Comparison of ENCODE assay signal across 9 mouse cellular contexts in the genomic region with DNA sequence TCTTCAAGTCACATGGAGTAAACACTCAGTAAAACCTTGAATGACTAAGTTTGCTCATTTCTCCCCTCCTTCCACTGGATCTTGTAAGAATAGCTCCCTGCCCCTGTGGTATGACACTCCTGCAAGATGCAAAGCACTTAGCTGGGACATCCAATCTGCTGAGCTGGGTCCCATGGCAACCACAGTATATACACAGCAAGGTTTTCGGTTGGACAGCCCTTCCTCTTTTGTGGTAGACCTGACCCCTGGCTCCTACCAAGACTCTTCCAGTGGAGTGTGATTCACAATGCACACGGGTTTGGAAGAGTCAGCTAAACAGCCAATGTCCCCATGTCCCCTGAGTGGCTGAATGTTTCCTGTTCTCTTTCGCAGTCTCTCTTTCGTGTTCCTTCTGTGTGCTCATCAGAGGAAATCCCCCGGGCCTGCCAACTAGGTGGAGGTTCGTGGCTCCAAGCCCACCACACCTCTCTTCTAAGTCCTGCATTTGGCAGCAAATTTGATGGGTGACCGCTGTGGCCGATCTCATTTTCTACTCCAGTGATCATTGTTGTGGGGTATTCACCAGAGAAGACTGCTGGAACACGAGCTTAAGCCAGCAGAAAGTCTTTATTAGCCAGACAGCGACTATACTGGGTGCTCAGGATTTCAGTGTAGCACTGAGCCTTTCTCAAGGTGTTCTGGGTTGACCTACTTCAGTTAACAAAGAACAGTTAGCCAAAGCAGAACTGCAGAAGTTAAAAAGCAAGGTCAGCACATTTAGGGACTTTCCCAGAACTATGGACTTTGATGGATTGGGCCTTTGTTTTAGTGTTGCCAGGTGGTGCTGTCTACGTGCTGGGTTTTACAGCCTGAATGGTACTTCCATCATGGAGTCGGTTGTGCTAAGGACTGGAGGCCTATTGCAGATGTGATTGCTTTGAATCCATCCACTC. TPM values are rescaled to one million over a fixed set of nuclear protein-coding genes. Genes with fewer than 3 reads are reported as not detected.
DNase-seq lines count a peak whose midpoint lies in the region; ATAC-seq and TF ChIP-seq lines count a peak whose summit lies in the region.
"Had no signal": no experiment of that assay in that cellular context is flagged by ENCODE, and none has a peak within 500 bp of the region (broad histone marks: within the 10 kb centered on the region; RNA-seq: fewer than 3 reads in every experiment).

No protein-coding gene starts in this region.

- H3K27me3 ChIP-seq in liver, adult 2 months (ENCODE audit: control insufficient read depth, insufficient read depth, low read length) = no peaks in the 10 kb centered on the region
- peaks cover 6% of the 10 kb centered on the region; the same call in 1 of the 2 replicates for H3K27me3 ChIP-seq in liver, embryonic 12.5 days (replicated peaks)
- no peaks in the 10 kb centered on the region for H3K27me3 ChIP-seq in Patski
- H3K27me3 ChIP-seq in myocyte (ENCODE audit: control insufficient read depth, insufficient read depth, insufficient read length) = no peaks in the 10 kb centered on the region
- H3K27me3 ChIP-seq: limb, embryonic 12.5 days had no signal

- H3K4me3 ChIP-seq in liver, adult 2 months (ENCODE audit: insufficient read depth, low read depth, low read length) = no peak overlapping the region
- no peak overlapping the region for H3K4me3 ChIP-seq in liver, embryonic 12.5 days
- H3K4me3 ChIP-seq in myocyte = no peak overlapping the region
- H3K4me3 ChIP-seq in left cerebral cortex, adult 2 months = no peak overlapping the region
- H3K4me3 ChIP-seq: limb, embryonic 12.5 days had no signal

- peak; percentile 59 for DNase-seq in liver, adult 2 months (ENCODE audit: extremely low read depth, low read depth, low spot score)
- DNase-seq in Patski (ENCODE audit: low read depth, low spot score) = no peak
- DNase-seq in kidney, adult 18-20 months = peak; percentile 45
- no peak for DNase-seq in right cerebral cortex, adult 2 months (ENCODE audit: low spot score in 2 of 2)
- no peak for DNase-seq in left cerebral cortex, adult 2 months (ENCODE audit: extremely low spot score in 1 of 2, low spot score in 2 of 2)

- H3K9ac ChIP-seq in liver, adult 2 months (ENCODE audit: low read depth, low read length) = no peak overlapping the region
- no peak overlapping the region for H3K9ac ChIP-seq in liver, embryonic 12.5 days
- H3K9ac ChIP-seq: limb, embryonic 12.5 days had no signal

- no peak for TF ChIP-seq POLR2A in liver, adult 2 months (IDR thresholded peaks at IDR 0.05; ENCODE audit: extremely low read depth, insufficient read depth, low read length)
- TF ChIP-seq POLR2A in myocyte (IDR thresholded peaks at IDR 0.05; ENCODE audit: insufficient read length, low read depth) = no peak

- no peaks in the 10 kb centered on the region for H3K9me3 ChIP-seq in liver, embryonic 12.5 days (replicated peaks)
- H3K9me3 ChIP-seq: limb, embryonic 12.5 days had no signal

- no peak for ATAC-seq in liver, embryonic 12.5 days
- ATAC-seq in Patski = peak; percentile 73
- ATAC-seq in megakaryocyte-erythroid progenitor cell, adult 5-6 weeks (replicated peaks; ENCODE audit: low FRiP score, low TSS enrichment, poor library complexity, severe bottlenecking) = no peak

- WGBS in liver, adult 2 months = 37% methylated on average over 12 of the region's 12 CpGs
- WGBS in liver, embryonic 12.5 days (ENCODE audit: insufficient replicate concordance) = 46% methylated on average over 12 of the region's 12 CpGs

- H3ac ChIP-seq in myocyte (ENCODE audit: control insufficient read depth, insufficient read length) = no peak overlapping the region

- no peak overlapping the region for H3K27ac ChIP-seq in liver, adult 2 months (replicated peaks; ENCODE audit: insufficient read depth, low read depth, low read length)
- H3K27ac ChIP-seq in liver, embryonic 12.5 days = no peak overlapping the region
- no peak overlapping the region for H3K27ac ChIP-seq in left cerebral cortex, adult 2 months
- H3K27ac ChIP-seq: limb, embryonic 12.5 days had no signal

- H3K36me3 ChIP-seq in liver, adult 2 months (ENCODE audit: control insufficient read depth, insufficient read depth, low read length) = no peaks in the 10 kb centered on the region
- no peaks in the 10 kb centered on the region for H3K36me3 ChIP-seq in liver, embryonic 12.5 days
- H3K36me3 ChIP-seq in myocyte (ENCODE audit: control insufficient read depth, insufficient read depth) = no peaks in the 10 kb centered on the region
- H3K36me3 ChIP-seq: limb, embryonic 12.5 days had no signal

- intact Hi-C loops in left cerebral cortex, adult 2 months (cut with DNase I) = no loop called here

- CTCF ChIA-PET in Patski (lab: Charles Lee) = interaction anchor here (1.2 kb wide), 1 partner anchor 22 kb away, joined by 3 read pairs; no protein-coding TSS in a partner anchor

- TF ChIP-seq CTCF in liver, adult 2 months (IDR thresholded peaks at IDR 0.05; ENCODE audit: low read depth, low read length) = no peak
- no peak for TF ChIP-seq CTCF in Patski (IDR thresholded peaks at IDR 0.05)
- no peak for TF ChIP-seq CTCF in left cerebral cortex, adult 2 months (IDR thresholded peaks at IDR 0.05)

- in situ Hi-C loops in Patski (cut with MboI; ENCODE audit: low pct_unique_long_range_greater_than_20kb) = no loop called here

- POLR2A ChIA-PET in Patski (lab: Charles Lee) = no interaction called here

- no peaks in the 10 kb centered on the region for H3K79me2 ChIP-seq in liver, adult 2 months (ENCODE audit: control insufficient read depth, insufficient read depth, low read length)
- no peaks in the 10 kb centered on the region for H3K79me2 ChIP-seq in myocyte (ENCODE audit: control insufficient read depth, insufficient read depth)

- H3K4me1 ChIP-seq in liver, adult 2 months (ENCODE audit: control insufficient read depth, insufficient read depth, low read length) = peaks cover 6% of the 10 kb centered on the region; the same call in 1 of the 2 replicates
- H3K4me1 ChIP-seq in liver, embryonic 12.5 days = 0 out of 2 replicates have a peak, but pooled peaks cover 4% of the 10 kb centered on the region

- no peak overlapping the region for H3K4me2 ChIP-seq in liver, embryonic 12.5 days
- peak overlapping the region; percentile 22 for H3K4me2 ChIP-seq in myocyte (ENCODE audit: low read depth)
- H3K4me2 ChIP-seq: limb, embryonic 12.5 days had no signal

TF ChIP-seq in myocyte, 11 proteins besides CTCF, POLR2A, EP300 and RAD21:
- TF ChIP-seq MAX (IDR thresholded peaks at IDR 0.05; ENCODE audit: low read depth) (no peak), USF1 (IDR thresholded peaks at IDR 0.05; ENCODE audit: low read depth) (no peak), TCF3 (IDR thresholded peaks at IDR 0.05; ENCODE audit: insufficient read length, low read depth) (no peak), MYOG (IDR thresholded peaks at IDR 0.05; ENCODE audit: control insufficient read depth in 1 of 3, insufficient read depth in 1 of 3, insufficient read length in 2 of 3, low read depth in 2 of 3) (no peak), REST (IDR thresholded peaks at IDR 0.05; ENCODE audit: insufficient read depth, insufficient read length) (no peak), MYOD1 (IDR thresholded peaks at IDR 0.05; ENCODE audit: control insufficient read depth in 1 of 3, insufficient read length in 2 of 3, low read depth in 2 of 3) (no peak), POLR2AphosphoS2 (IDR thresholded peaks at IDR 0.05; ENCODE audit: insufficient read length, low read depth) (no peak)

RNA-seq across cellular contexts. Expression of a gene that starts 29.8 kb away (rescaled TPM):
- 0.55 TPM in 1 of 2 replicates, not detected in the other for total RNA-seq in liver, adult 2 months (2014; rRNA removed)
- 0.21 and 0.52 TPM in 2 replicates for polyA plus RNA-seq in liver, adult 2 months (2012; rRNA removed)
- polyA plus RNA-seq in liver, embryonic 12.5 days (2016; fragmentation: Nextera tagmentation; extraction: Ambion mirVana) = 3.6 and 3.9 TPM in 2 replicates
- polyA plus RNA-seq in Patski (2021) (0.14 TPM), myocyte (2012; fragmentation: generic; extraction: Trizol) (6.3 TPM)
- 1 to 10 TPM in 1 of 2 experiments, under 1 TPM in 1; 0.93 to 1.0 TPM for total RNA-seq in left cerebral cortex, adult 2 months (2021)
- not detected in 2 replicates for total RNA-seq in megakaryocyte-erythroid progenitor cell, adult 5-6 weeks (2014; fragmentation: Nextera tagmentation)
- total RNA-seq in megakaryocyte-erythroid progenitor cell, adult 5-6 weeks (2017) = not detected in 2 replicates

Comparison
In these comparisons a context has a peak if more than half of its experiments do, and no peak if none do; other contexts are left out.
1. DNase-seq: peak in liver, adult 2 months (single experiment) and kidney, adult 18-20 months (single experiment); none in Patski (single experiment), right cerebral cortex, adult 2 months (0 of 2) and left cerebral cortex, adult 2 months (0 of 2).